Mouse (Mus musculus): ENCODE data around the gene Ndufaf3. TPM values are rescaled to one million over a fixed set of nuclear protein-coding genes. Genes with fewer than 3 reads are reported as not detected.
A peak's percentile ranks its signal among the peaks of the same experiment; 100 is the strongest.

Gene Ndufaf3
- polyA plus RNA-seq, 1 experiment from 2014 or later = 69.0 TPM

DNA sequence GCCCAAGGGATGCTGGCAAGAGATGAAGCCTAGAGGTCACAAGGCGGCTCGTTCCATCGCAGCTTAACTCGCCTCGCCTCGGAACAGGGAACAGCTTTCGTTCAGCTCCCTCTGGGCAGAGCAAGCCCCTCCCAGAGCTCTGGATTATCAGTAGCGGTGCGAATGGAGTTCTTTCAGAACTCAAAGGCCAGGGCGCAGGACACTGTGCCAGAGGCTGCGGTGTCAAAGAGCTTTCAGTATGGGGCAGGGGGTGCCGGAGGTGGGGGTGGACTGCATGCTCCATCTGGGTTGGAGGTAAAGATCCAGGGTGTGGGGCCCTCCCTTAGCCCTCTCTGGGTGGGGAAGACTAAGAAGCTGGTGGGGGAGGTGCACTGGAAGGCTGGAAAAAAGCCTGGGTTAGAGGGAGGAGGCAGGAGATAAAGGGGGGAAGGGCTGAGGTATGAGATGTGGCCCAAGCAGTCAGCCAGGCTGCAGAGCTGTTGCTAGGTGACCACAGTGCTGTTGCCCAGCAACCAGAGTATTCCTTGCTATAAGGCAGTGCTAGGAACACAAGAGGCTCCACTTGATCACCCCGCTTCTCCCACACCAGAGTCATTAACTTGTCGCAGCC lies 20.4 kb upstream of the Ndufaf3 start:
- Histone ChIP-seq H3K27ac (peak overlapping the region; percentile 94), H3K9me3 (no peaks in the 10 kb centered on the region), H3K36me3 (no peaks in the 10 kb centered on the region), H3K9ac (peak overlapping the region; percentile 36), H3K4me2 (replicated peaks) (peak overlapping the region; percentile 62), H3K27me3 (replicated peaks) (no peaks in the 10 kb centered on the region; the same call in 1 of the 2 replicates), H3K4me3 (peak overlapping the region; percentile 9), H3K4me1 (peaks cover 35% of the 10 kb centered on the region)
- 1% methylated on average over 14 of the region's 14 CpGs for WGBS
- peak; percentile 99 for ATAC-seq (ENCODE audit: low FRiP score, low read depth)

DNA sequence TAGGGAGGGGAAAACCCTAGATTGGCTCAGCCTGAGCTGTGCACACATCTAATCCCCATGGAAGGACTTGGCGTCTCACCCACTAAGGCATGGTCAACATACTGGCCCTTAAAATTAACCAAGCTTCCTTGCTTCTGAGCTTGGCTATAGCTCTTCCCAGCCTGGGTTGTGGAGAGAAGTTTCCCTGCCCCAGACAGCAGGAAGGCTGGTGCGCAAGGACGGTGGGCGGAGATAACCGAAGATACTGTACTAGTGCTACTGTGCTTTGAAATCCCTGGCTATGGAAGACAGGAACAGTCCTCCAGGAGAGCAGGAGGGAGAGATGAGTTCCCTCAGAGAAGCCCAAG lies 12.1 kb upstream of the Ndufaf3 start:
- Histone ChIP-seq H3K36me3 (peaks cover 19% of the 10 kb centered on the region), H3K27ac (peak overlapping the region; percentile 91), H3K9me3 (no peaks in the 10 kb centered on the region), H3K4me3 (peak overlapping the region; percentile 60), H3K27me3 (replicated peaks) (no peaks in the 10 kb centered on the region; the same call in 1 of the 2 replicates), H3K4me2 (replicated peaks) (peak overlapping the region; percentile 79), H3K9ac (peak overlapping the region; percentile 59), H3K4me1 (peaks cover 49% of the 10 kb centered on the region)
- no peak; the same call in 1 of the 2 replicates for ATAC-seq (ENCODE audit: low FRiP score, low read depth)
- WGBS = 72% methylated on average over 5 of the region's 5 CpGs

DNA sequence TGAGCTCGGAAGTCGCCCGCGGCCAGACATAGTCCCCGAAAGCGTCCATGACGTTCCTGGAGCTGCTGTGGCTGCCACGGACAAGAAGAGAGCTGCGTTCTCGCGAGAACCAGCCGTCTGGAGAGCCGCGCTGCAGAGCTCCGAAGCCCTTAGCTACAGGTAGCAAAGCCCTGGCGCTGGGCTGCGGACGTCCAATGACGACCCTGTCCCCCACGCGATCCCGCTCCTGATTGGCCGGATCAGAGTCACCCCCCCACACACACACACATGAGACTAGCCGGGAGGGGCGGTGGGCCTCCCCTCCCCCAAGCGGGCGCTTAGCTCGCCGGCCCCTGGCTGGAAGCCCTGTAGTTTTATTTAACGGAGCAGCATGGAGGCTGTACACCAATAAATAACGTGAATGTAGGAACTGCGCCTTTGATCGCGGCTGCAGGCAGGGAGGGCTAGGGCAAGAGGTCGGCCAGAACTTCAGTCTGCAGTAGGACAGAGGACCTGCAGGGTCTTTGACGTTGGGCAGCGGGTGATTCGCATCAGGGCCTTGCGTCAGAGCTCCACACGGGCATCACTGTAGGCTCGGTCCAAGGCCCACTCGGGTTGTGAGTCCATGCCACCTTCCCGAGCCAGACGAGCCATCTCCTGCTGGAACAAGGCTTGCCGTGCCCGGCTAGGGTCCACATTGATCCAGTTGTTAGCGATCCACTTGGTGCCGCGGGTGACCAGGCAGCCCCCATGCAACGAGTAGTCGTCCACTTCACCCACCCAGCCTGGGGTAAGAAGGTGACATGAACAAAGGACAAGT lies 11.5 kb upstream of the Ndufaf3 start, which contains the start of gene Wdr6:
Gene Wdr6 (minus strand): TSS at position 195 of the 799 bp plus-strand sequence.
- Histone ChIP-seq H3K4me3 (peak within 1 kb of the TSS; percentile 60), H3K9me3 (no peaks in the 10 kb centered on the region), H3K9ac (peak within 1 kb of the TSS; percentile 94), H3K4me1 (peaks cover 55% of the 10 kb centered on the region), H3K27ac (peak within 1 kb of the TSS; percentile 91), H3K36me3 (peaks cover 25% of the 10 kb centered on the region), H3K4me2 (replicated peaks) (peak within 1 kb of the TSS; percentile 79), H3K27me3 (replicated peaks) (no peaks in the 10 kb centered on the region; the same call in 1 of the 2 replicates)
- 3% methylated on average over 51 of the region's 51 CpGs for WGBS
- ATAC-seq (ENCODE audit: low FRiP score, low read depth) = peak; percentile 97

DNA sequence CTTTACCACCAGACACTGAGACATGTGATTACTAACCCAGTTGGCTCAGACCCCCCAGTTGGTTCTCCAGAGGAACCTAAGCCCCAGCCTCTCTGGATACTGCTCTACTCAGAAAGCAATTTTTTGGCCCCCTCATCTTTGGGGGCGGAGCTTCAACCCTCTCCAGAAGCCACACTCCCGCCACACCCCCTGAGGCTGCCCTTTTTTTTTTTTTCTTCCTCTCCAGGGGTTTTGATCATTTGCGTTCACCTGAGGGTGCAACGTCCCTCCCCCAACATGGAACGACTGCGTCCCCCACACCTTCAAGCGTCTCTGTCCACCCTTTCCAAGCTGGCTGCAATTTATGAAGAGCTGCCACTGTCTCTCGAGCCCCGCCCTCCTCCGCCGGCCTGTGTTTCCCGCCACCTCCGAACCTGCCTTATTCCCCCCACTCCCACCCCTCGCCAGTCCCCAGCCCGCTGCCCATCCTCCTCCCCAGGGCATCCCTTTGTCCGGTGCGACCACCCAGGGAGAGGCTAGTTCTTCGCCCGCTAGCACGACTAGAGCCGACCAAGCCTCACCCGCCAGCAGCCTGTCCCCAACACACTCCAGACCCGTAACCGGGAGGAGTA lies 10.8 kb upstream of the Ndufaf3 start:
- Histone ChIP-seq H3K27ac (peak overlapping the region; percentile 89), H3K4me1 (peaks cover 59% of the 10 kb centered on the region), H3K4me3 (peak overlapping the region; percentile 60), H3K9ac (peak overlapping the region; percentile 94), H3K9me3 (no peaks in the 10 kb centered on the region), H3K36me3 (peaks cover 32% of the 10 kb centered on the region), H3K4me2 (replicated peaks) (peak overlapping the region; percentile 79), H3K27me3 (replicated peaks) (no peaks in the 10 kb centered on the region; the same call in 1 of the 2 replicates)
- peak; percentile 67 for ATAC-seq (ENCODE audit: low FRiP score, low read depth)
- WGBS = under 1% methylated on average over 24 of the region's 24 CpGs

DNA sequence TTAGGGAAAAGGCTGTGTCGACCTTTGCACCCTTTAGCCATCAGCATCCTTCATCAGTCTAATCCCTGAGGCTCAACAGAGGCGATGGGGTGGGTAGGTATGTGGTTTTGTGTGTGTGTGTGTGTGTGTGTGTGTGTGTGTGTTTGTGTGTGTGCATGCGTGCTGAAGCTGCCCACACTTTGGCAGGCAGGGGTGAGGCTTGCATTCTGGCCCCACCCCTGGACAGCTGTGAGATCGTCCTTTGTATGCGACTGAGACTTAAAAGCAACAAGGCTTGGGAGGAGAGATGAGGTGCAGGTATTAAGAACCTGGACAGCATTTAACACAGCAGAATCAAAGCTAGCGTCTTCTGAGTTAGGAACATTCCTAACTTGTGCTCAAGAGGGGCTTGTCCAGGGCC lies 9.8 kb upstream of the Ndufaf3 start:
- H3K27me3 ChIP-seq (replicated peaks) = no peaks in the 10 kb centered on the region
- peak overlapping the region; percentile 60 for H3K4me3 ChIP-seq
- WGBS = 61% methylated on average over 6 of the region's 6 CpGs
- no peak overlapping the region for H3K27ac ChIP-seq
- H3K4me2 ChIP-seq (replicated peaks) = peak overlapping the region; percentile 79
- peaks cover 42% of the 10 kb centered on the region for H3K36me3 ChIP-seq
- no peak for ATAC-seq (ENCODE audit: low FRiP score, low read depth)
- peak overlapping the region; percentile 94 for H3K9ac ChIP-seq
- H3K4me1 ChIP-seq = peaks cover 59% of the 10 kb centered on the region
- H3K9me3 ChIP-seq = no peaks in the 10 kb centered on the region

DNA sequence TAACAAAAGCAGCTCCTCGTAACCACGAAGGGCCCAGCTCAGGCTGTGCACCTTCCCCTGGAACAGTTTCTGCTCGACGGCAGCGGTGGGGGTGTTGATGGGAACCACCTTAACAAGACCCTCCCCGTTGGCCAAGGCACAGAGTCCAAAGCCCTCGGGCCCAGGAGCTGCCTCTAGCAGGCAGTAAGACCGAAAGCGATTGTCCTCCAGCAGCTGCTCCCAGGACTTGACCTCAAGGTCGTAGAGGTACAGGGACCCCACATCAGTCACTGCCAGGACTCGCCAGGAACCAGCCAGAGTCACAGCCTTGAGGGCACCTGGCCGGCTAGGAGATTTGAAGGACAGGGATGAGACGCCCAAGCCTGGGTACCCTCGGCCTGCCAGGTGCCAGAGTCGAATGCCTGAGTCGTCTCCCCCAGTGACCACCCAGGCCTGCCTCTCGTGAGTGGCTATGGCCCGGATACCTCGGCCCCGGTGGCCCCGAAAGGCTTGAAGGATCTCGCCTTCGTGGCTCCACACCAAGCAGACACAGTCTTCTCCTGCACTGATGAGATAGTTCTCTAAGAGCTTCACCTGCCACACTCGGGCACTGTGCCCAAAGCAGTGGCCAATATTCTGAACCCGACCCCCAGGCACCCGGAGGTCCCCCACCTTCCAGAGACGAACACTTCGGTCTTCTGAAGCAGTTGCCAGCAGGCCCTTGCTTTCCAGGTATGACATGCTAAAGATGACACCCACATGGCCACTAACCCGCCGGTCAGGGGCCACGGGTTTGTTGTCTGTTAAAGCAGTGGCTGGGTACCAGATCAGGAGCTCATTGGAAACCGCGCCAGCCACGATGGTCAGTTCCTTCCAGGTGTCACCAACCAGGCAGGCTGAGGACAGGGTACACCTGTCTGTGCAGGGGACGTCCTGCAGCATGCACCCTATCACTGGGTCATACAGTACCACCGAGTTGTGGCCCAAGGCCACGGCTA lies 8.4 kb upstream of the Ndufaf3 start:
- ATAC-seq (ENCODE audit: low FRiP score, low read depth) = no peak
- H3K36me3 ChIP-seq = peaks cover 53% of the 10 kb centered on the region
- 87% methylated on average over 37 of the region's 37 CpGs for WGBS
- H3K4me1 ChIP-seq = peaks cover 63% of the 10 kb centered on the region
- no peak overlapping the region for H3K27ac ChIP-seq
- H3K9me3 ChIP-seq = no peaks in the 10 kb centered on the region
- 0 out of 2 replicates have a peak overlapping the region, but pooled peaks have one; percentile 26 for H3K9ac ChIP-seq
- peak overlapping the region; percentile 79 for H3K4me2 ChIP-seq (replicated peaks)
- H3K4me3 ChIP-seq = peak overlapping the region; percentile 11; the same call in 1 of the 2 replicates
- no peaks in the 10 kb centered on the region for H3K27me3 ChIP-seq (replicated peaks)

DNA sequence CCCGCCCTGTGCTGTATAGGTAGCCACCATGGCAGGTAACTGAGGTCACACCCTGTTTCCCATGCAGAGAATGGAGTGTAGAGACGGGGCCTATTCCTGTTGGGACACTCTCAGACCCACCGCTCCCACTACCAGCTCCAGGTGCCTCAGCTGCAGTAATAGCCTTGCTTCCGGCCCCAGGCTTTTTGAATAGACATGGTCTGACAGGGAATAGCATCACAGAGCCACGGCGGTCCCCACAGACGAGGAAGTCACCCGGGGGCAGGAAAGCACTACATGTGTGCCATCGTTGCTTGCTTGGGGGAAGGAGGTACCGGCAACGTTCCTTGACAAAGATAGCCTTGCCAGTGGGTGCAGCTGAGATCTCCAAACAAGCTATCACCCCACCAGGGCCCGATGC lies 7.7 kb upstream of the Ndufaf3 start:
- Histone ChIP-seq H3K4me2 (replicated peaks) (peak overlapping the region; percentile 79), H3K4me1 (peaks cover 70% of the 10 kb centered on the region), H3K9me3 (no peaks in the 10 kb centered on the region), H3K36me3 (peaks cover 53% of the 10 kb centered on the region), H3K4me3 (peak overlapping the region; percentile 11; the same call in 1 of the 2 replicates), H3K27me3 (replicated peaks) (no peaks in the 10 kb centered on the region), H3K9ac (0 out of 2 replicates have a peak overlapping the region, but pooled peaks have one; percentile 26), H3K27ac (no peak overlapping the region)
- no peak for ATAC-seq (ENCODE audit: low FRiP score, low read depth)
- 88% methylated on average over 12 of the region's 12 CpGs for WGBS

DNA sequence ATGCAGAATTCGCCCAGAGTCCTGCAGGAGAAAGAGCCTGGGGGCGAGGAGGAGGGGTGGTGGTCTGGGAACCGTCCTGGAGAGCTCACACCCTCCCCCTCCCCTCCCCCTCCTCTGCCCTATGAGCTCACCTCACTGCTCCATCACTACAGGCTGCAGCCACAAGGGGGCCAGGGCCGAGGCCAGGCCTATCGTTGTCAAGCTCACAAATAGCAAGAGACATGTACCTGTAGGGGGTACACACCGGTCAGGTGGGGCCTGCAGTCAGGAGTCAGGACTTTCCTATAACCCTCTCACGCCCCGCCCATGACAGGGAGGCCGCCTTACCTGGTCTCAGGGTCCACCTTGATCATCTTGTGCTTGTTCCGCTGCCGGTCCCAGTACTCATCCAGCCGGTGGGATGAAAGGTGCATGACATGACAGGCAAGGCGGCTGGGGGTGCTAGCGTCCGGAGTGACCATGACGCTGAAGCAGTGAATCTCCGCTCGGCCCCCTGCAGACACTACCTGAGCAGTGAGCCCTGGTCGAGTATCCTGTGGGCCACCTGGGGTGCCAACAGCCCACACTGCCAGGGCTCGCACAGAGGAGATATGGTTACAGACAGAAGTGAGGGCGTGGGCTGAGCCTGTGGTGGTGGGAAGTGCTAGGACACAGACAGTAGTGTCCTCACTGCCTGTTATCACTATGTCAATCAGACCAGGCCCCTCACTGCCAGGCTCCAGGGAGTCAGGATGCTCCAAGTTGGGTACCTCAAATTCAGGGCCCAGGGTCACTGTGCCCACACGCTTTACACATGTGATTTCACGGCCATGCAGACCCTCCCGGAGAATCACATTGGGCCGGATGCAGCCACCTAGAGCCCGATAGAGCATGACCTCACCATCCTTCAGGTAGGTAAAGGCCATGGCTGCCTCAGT lies 6.8 kb upstream of the Ndufaf3 start:
- Histone ChIP-seq H3K27ac (no peak overlapping the region), H3K4me1 (peaks cover 65% of the 10 kb centered on the region), H3K27me3 (replicated peaks) (no peaks in the 10 kb centered on the region), H3K4me3 (no peak overlapping the region), H3K9ac (no peak overlapping the region), H3K4me2 (replicated peaks) (peak overlapping the region; percentile 79), H3K36me3 (peaks cover 53% of the 10 kb centered on the region), H3K9me3 (no peaks in the 10 kb centered on the region)
- no peak for ATAC-seq (ENCODE audit: low FRiP score, low read depth)
- 58% methylated on average over 26 of the region's 26 CpGs for WGBS

DNA sequence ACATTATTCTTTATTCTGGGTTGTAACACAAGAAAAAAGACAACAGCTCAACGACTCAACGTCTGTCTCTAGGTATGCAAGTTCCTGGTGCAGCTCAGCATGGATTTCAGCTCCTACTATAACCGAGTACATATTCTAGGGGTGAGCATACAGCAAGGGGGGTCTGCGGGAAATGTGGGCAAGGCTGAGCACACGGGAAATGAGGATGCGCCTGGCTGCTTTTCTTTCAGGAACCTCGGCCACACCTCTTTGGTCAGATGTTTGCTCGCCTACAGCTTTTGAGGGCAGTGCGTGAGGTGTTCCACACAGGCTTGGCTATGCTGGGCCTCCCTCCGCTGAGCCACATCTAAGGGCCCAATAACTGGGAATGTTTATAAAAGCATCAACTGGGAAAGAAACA lies 5.1 kb upstream of the Ndufaf3 start:
- no peak overlapping the region for H3K9ac ChIP-seq
- no peaks in the 10 kb centered on the region for H3K9me3 ChIP-seq
- H3K4me2 ChIP-seq (replicated peaks) = no peak overlapping the region
- peaks cover 53% of the 10 kb centered on the region for H3K36me3 ChIP-seq
- H3K27ac ChIP-seq = no peak overlapping the region
- no peak overlapping the region for H3K4me3 ChIP-seq
- H3K4me1 ChIP-seq = peaks cover 67% of the 10 kb centered on the region
- H3K27me3 ChIP-seq (replicated peaks) = no peaks in the 10 kb centered on the region
- WGBS = 92% methylated on average over 10 of the region's 10 CpGs
- no peak for ATAC-seq (ENCODE audit: low FRiP score, low read depth)

DNA sequence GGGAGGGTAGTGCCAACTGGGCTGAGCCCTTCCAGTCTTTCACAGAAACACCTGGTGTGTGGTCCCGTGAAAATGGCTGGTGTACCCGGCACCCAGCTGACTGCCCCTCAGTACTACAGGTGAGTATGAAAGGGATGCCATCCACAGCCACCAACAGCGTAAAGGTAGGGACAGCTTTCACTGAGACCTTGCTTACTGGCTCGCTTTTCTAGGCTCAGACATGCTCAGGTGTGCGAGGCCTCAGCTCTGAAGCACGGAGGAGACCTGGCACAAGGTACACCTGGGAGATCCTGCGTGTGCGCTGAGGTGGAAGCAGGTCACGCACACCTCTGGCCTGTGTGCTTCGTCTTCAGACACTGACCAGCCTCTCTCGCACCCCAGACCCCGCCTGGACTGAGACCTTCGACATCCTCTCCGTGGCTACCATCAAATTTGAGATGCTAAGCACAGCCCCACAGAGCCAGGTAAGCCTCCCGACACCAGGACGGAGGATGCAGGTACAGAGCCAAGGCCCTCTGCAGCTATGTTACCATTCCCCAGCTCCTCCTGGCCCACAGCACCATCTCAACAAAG lies 4.3 kb upstream of the Ndufaf3 start:
- Histone ChIP-seq H3K36me3 (peaks cover 53% of the 10 kb centered on the region), H3K9ac (no peak overlapping the region), H3K27me3 (replicated peaks) (no peaks in the 10 kb centered on the region), H3K9me3 (no peaks in the 10 kb centered on the region), H3K4me3 (no peak overlapping the region), H3K4me1 (peaks cover 60% of the 10 kb centered on the region), H3K27ac (no peak overlapping the region), H3K4me2 (replicated peaks) (0 out of 2 replicates have a peak overlapping the region, but pooled peaks have one; percentile 2)
- ATAC-seq (ENCODE audit: low FRiP score, low read depth) = no peak
- 95% methylated on average over 16 of the region's 16 CpGs for WGBS

Data from neural tube, embryonic 12.5 days (tissue).